Mouse (Mus musculus): ENCODE measurements around the gene Cdk2ap1. TPM values are rescaled to one million over a fixed set of nuclear protein-coding genes. Genes with fewer than 3 reads are reported as not detected.
"Not testable (repeated sequence)": the region's sequence is repeated elsewhere in the genome, so short reads cannot be mapped to it uniquely, and the experiment has no call there.

The Cdk2ap1 gene
- polyA plus RNA-seq, 1 experiment from 2014 or later = 61.2 TPM

DNA sequence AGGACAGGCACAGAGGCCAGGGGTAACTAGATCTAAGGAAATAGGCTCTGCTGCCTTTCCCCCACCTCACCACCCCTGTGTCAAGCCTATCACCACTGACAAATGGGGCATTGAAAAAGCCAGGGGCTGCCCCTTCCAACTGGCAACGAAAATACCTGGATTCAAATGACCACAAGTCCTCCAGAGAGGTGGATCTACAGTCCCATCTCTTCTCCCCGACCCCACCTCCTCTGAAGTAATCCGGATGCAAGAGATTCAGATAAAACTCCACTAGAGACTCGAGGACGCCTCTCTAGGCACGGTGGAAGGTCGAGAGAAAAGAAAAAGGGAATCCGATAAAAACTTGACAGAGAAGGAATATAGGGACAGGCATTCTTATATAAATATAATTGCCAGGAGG lies 36.1 kb downstream of the Cdk2ap1 start:
- H3K4me3 ChIP-seq = peak overlapping the region; percentile 56
- peaks cover 21% of the 10 kb centered on the region for H3K36me3 ChIP-seq
- peak overlapping the region; percentile 40 for H3K27ac ChIP-seq (ENCODE audit: poor library complexity, severe bottlenecking)
- H3K9ac ChIP-seq = peak overlapping the region; percentile 73
- peaks cover 14% of the 10 kb centered on the region for H3K4me1 ChIP-seq (replicated peaks)
- no peaks in the 10 kb centered on the region for H3K27me3 ChIP-seq (replicated peaks)
- H3K9me3 ChIP-seq (replicated peaks) = no peaks in the 10 kb centered on the region
- peak overlapping the region; percentile 75 for H3K4me2 ChIP-seq
- ATAC-seq (ENCODE audit: insufficient number of reproducible peaks, low FRiP score) = no peak
- 2% methylated on average over 8 of the region's 8 CpGs for WGBS

DNA sequence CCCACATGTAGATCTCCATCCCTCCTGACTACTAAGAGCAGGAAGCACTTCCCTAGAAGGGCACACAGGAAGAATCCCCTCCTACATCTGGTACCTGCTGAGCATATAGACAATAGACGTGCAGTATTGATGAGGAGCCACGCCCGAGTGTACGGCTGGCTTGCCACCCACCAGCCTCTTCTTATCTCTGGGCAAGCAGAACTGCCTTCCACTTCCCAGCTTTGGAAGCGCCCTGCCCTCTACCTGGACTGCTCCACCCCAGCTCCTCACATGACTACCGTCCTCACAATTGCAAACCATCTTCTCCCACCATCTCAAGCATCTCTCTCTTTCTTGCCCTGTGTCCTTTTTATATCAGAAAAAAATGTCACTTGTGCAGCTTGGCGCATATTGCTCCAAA lies 45.2 kb downstream of the Cdk2ap1 start:
- WGBS = 72% methylated on average over 7 of the region's 7 CpGs
- H3K4me1 ChIP-seq (replicated peaks) = peaks cover 7% of the 10 kb centered on the region; the same call in 1 of the 2 replicates

DNA sequence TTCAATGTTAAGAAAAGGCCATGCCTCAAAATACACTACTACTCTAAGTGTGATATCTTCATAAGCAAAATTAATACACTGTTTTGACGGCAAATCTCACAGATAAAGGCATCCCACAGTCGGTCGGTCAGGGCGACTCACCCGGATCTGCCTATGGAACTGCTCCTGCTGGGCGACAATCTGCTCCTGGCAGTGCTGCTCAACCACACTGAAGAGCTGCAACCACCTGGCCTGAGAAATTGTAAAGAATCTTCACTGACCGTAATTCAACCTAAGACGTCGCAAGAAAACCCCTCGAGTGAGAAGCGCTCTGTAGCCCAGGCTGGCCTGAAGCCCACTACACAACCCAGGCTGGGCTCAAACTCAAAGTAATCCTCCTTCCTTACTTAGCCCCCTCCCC lies 46.9 kb downstream of the Cdk2ap1 start:
- peaks cover 7% of the 10 kb centered on the region; the same call in 1 of the 2 replicates for H3K4me1 ChIP-seq (replicated peaks)
- peaks cover 8% of the 10 kb centered on the region for H3K9me3 ChIP-seq (replicated peaks)
- no peak overlapping the region for H3K4me2 ChIP-seq
- no peak overlapping the region for H3K9ac ChIP-seq
- peaks cover 76% of the 10 kb centered on the region for H3K36me3 ChIP-seq
- H3K27ac ChIP-seq (ENCODE audit: poor library complexity, severe bottlenecking) = no peak overlapping the region
- no peak for ATAC-seq (ENCODE audit: insufficient number of reproducible peaks, low FRiP score)
- WGBS = 94% methylated on average over 11 of the region's 11 CpGs
- H3K4me3 ChIP-seq = no peak overlapping the region
- no peaks in the 10 kb centered on the region for H3K27me3 ChIP-seq (replicated peaks)

More for the DNA sequence above, 45.2 kb downstream of the Cdk2ap1 start:
- Histone ChIP-seq H3K9ac (no peak overlapping the region), H3K27me3 (replicated peaks) (no peaks in the 10 kb centered on the region), H3K4me2 (no peak overlapping the region), H3K27ac (ENCODE audit: poor library complexity, severe bottlenecking) (no peak overlapping the region), H3K9me3 (replicated peaks) (peaks cover 2% of the 10 kb centered on the region; the same call in 1 of the 2 replicates), H3K36me3 (peaks cover 78% of the 10 kb centered on the region), H3K4me3 (no peak overlapping the region)
- ATAC-seq (ENCODE audit: insufficient number of reproducible peaks, low FRiP score) = no peak

DNA sequence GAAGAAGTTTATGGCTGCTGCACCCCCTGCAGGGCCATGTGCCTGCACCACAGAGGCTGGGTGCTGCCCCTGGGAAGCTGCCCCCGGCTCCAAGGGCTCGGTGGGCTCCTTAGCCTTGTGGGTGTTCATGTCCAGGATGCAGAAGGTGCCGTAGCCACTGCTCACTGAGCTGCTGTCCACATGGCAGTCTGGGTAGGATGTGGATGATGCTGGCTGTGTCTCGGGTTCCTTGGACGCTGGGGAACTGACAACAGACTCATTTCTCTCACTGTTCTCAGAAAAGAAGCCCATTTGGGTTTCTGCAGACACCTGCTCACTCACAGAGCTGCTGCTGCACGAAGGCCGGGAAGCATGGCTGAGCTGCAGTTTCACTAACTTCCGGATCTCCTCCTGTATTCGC lies 47.4 kb downstream of the Cdk2ap1 start:
- WGBS = 88% methylated on average over 9 of the region's 9 CpGs
- H3K27ac ChIP-seq (ENCODE audit: poor library complexity, severe bottlenecking) = no peak overlapping the region
- no peak overlapping the region for H3K4me3 ChIP-seq
- no peaks in the 10 kb centered on the region for H3K27me3 ChIP-seq (replicated peaks)
- no peak overlapping the region for H3K9ac ChIP-seq
- peaks cover 8% of the 10 kb centered on the region for H3K9me3 ChIP-seq (replicated peaks)
- H3K4me1 ChIP-seq (replicated peaks) = peaks cover 7% of the 10 kb centered on the region; the same call in 1 of the 2 replicates
- H3K4me2 ChIP-seq = no peak overlapping the region
- H3K36me3 ChIP-seq = peaks cover 76% of the 10 kb centered on the region
- no peak for ATAC-seq (ENCODE audit: insufficient number of reproducible peaks, low FRiP score)

DNA sequence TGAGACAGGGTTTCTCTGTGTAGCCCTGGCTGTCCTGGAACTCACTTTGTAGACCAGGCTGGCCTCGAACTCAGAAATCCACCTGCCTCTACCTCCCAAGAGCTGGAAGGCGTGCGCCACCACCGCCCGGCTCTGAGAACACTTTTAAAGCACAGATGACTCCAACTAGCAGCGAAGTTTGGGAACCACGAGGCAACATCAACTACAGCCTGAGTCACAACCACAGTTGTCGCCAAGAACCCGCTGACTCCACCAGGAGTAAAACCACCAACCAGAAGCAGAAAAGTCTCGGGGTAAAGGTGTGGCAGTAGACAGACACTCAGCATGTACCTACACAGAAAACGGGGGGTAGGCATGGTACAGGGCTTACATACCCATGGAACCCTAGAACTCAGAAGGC lies 52.8 kb downstream of the Cdk2ap1 start:
- Histone ChIP-seq H3K27ac (ENCODE audit: poor library complexity, severe bottlenecking) (no peak overlapping the region), H3K4me1 (replicated peaks) (peaks cover 12% of the 10 kb centered on the region), H3K27me3 (replicated peaks) (no peaks in the 10 kb centered on the region), H3K9ac (no peak overlapping the region), H3K9me3 (replicated peaks) (peaks cover 8% of the 10 kb centered on the region), H3K4me3 (no peak overlapping the region), H3K4me2 (no peak overlapping the region), H3K36me3 (peaks cover 78% of the 10 kb centered on the region)
- no peak for ATAC-seq (ENCODE audit: insufficient number of reproducible peaks, low FRiP score)
- 91% methylated on average over 11 of the region's 11 CpGs for WGBS

DNA sequence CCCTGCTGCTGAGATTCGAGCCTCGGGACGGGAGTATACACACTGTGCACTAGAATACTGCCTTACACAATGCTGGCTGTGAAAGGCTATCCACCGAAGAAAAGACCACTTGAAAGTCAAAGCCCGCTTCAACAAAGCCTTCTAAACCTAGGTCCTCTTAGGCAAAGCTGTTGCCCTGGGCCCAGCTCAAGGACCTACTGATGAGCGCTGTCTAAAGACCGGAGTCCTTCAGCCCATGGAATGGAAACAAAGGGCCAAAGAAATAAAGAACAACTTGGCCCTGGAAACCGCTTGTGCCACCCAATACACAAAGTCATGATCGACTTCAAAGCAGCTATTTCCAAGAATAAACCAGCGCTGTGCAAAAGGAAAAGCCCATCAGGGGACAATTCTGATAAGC lies 53.7 kb downstream of the Cdk2ap1 start:
- WGBS = 72% methylated on average over 10 of the region's 10 CpGs
- no peak overlapping the region for H3K4me3 ChIP-seq
- H3K27ac ChIP-seq (ENCODE audit: poor library complexity, severe bottlenecking) = peak overlapping the region; percentile 11; the same call in 1 of the 2 replicates
- ATAC-seq (ENCODE audit: insufficient number of reproducible peaks, low FRiP score) = no peak
- no peak overlapping the region for H3K4me2 ChIP-seq
- peaks cover 72% of the 10 kb centered on the region for H3K36me3 ChIP-seq
- peaks cover 12% of the 10 kb centered on the region for H3K4me1 ChIP-seq (replicated peaks)
- H3K27me3 ChIP-seq (replicated peaks) = no peaks in the 10 kb centered on the region
- no peak overlapping the region for H3K9ac ChIP-seq
- H3K9me3 ChIP-seq (replicated peaks) = peaks cover 8% of the 10 kb centered on the region

DNA sequence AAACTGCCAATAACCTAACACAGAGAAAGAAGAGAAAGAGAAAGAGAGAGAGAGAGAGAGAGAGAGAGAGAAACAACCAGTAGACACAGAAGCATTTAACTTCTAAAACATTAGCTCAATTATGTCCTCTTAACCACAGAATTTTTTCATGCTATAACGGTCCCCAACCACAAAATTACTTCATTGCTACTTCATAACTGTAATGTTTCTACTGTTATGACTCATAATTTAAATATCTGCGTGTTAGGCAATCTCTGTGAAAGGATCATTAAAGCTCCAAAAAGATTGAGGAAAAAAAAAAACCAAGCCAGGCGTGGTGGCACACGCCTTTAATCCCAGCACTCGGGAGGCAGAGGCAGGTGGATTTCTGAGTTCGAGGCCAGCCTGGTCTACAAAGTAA lies 60.0 kb downstream of the Cdk2ap1 start:
- H3K4me3 ChIP-seq; H3K4me2 ChIP-seq; H3K4me1 ChIP-seq (replicated peaks); H3K27ac ChIP-seq (ENCODE audit: poor library complexity, severe bottlenecking); H3K9ac ChIP-seq; H3K9me3 ChIP-seq (replicated peaks); H3K27me3 ChIP-seq (replicated peaks); ATAC-seq (ENCODE audit: insufficient number of reproducible peaks, low FRiP score): not testable (repeated sequence)
- WGBS = 94% methylated on average over 6 of the region's 6 CpGs
- peaks cover 63% of the 10 kb centered on the region for H3K36me3 ChIP-seq

DNA sequence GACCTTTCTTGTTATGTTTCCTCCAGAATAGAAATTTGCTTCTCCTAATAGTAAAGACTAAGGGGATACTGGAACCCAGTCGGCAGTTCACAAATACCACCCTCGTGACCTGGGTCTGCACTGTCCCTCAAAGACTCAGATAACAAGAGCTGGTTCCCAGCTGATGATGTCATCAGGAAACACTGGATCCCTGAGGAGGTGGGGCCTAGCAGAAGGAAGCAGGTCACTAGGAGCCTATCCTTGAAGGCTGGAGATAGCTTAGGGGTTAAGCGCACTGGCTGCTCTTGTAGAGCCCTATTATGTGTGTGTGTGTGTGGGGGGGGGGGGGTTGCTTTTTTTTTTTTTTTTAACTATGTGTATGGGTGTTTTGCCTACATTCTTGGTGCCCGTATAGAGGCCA lies 62.8 kb downstream of the Cdk2ap1 start:
- no peaks in the 10 kb centered on the region for H3K9me3 ChIP-seq (replicated peaks)
- H3K36me3 ChIP-seq = peaks cover 56% of the 10 kb centered on the region
- no peak overlapping the region for H3K9ac ChIP-seq
- H3K4me2 ChIP-seq = no peak overlapping the region; the same call in 1 of the 2 replicates
- H3K4me3 ChIP-seq = no peak overlapping the region
- peak overlapping the region; percentile 57 for H3K27ac ChIP-seq (ENCODE audit: poor library complexity, severe bottlenecking)
- peaks cover 9% of the 10 kb centered on the region for H3K4me1 ChIP-seq (replicated peaks)
- H3K27me3 ChIP-seq (replicated peaks) = no peaks in the 10 kb centered on the region
- WGBS = 35% methylated on average over 4 of the region's 4 CpGs
- peak; percentile 57; the same call in 1 of the 2 replicates for ATAC-seq (ENCODE audit: insufficient number of reproducible peaks, low FRiP score)

DNA sequence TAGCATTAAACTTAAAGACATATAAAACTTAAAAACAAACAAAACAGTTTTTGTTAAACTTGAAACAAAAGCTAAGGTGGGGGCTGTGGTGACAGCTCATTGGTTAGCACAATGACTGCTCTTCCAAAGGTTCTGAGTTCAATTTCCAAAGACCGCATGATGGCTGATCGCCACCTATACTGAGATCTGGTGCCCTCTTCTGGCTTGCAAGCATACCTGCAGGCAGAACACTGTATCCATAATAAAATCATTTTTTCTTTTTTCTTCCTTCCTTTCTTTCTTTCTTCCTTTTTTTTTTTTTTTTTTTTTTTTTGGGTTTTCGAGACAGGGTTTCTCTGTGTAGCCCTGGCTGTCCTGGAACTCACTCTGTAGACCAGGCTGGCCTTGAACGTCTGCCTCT lies 63.6 kb downstream of the Cdk2ap1 start:
- 62% methylated on average over 4 of the region's 4 CpGs for WGBS

DNA sequence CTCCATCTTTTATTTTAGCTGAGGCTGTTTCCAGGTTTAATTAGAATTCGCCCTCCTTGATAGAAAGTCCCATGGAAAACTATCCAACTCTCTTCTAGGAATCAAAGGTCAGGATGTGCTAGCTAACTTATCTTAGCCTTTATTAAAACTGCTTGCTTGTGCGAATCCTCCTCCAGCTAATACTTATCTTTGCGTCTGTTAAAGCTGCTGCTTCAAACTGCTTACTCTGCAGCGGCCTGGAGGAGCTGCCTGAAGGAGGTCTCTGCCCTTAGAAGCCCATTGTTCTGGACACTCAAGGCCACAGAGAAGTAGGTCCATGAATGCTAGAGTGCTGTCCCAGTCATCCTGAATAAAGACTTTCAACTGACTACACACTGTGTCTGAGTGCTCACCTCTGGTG lies 66.4 kb downstream of the Cdk2ap1 start:
- Histone ChIP-seq H3K36me3 (peaks cover 67% of the 10 kb centered on the region), H3K4me3 (no peak overlapping the region), H3K9me3 (replicated peaks) (no peaks in the 10 kb centered on the region), H3K27ac (ENCODE audit: poor library complexity, severe bottlenecking) (no peak overlapping the region), H3K4me1 (replicated peaks) (peaks cover 12% of the 10 kb centered on the region), H3K9ac (no peak overlapping the region), H3K27me3 (replicated peaks) (no peaks in the 10 kb centered on the region), H3K4me2 (no peak overlapping the region)
- ATAC-seq (ENCODE audit: insufficient number of reproducible peaks, low FRiP score) = no peak
- 81% methylated on average over 4 of the region's 4 CpGs for WGBS

More for the DNA sequence above, 63.6 kb downstream of the Cdk2ap1 start:
- H3K9ac ChIP-seq; ATAC-seq (ENCODE audit: insufficient number of reproducible peaks, low FRiP score); H3K4me2 ChIP-seq; H3K4me3 ChIP-seq; H3K27ac ChIP-seq (ENCODE audit: poor library complexity, severe bottlenecking); H3K9me3 ChIP-seq (replicated peaks); H3K27me3 ChIP-seq (replicated peaks): not testable (repeated sequence)
- Histone ChIP-seq H3K4me1 (replicated peaks) (peaks cover 10% of the 10 kb centered on the region), H3K36me3 (peaks cover 59% of the 10 kb centered on the region)

Data from heart, embryonic 12.5 days (tissue).